Mouse (Mus musculus): ENCODE measurements around the gene Olfr467.
"Not testable (repeated sequence)": the region's sequence is repeated elsewhere in the genome, so short reads cannot be mapped to it uniquely, and the experiment has no call there.

The Olfr467 gene

GRCm38 (mm10) chr7:107811963-107812362 lies at the start of gene Olfr467:
Gene Olfr467 (plus strand): TSS chr7:107812263.
- DNase-seq (ENCODE audit: low spot score), result no peak

- DNase-seq (ENCODE audit: low spot score), result no peak
These were observed 41.3 kb upstream of the Olfr467 start for GRCm38 (mm10) chr7:107770812-107771211.

- DNase-seq (ENCODE audit: low spot score), result no peak
These were observed 33.8 kb upstream of the Olfr467 start for GRCm38 (mm10) chr7:107778216-107778615.

GRCm38 (mm10) chr7:107779611-107780010 lies 32.5 kb upstream of the Olfr467 start:
- DNase-seq (ENCODE audit: low spot score), result peak; percentile 28

GRCm38 (mm10) chr7:107787977-107788620 lies 24.0 kb upstream of the Olfr467 start:
- peak; percentile 27 for DNase-seq (ENCODE audit: low spot score)

- no peak for DNase-seq (ENCODE audit: low spot score)
These were observed 15.6 kb upstream of the Olfr467 start for GRCm38 (mm10) chr7:107796500-107796899.

- DNase-seq (ENCODE audit: low spot score), result no peak
These were observed 11.0 kb upstream of the Olfr467 start, which contains the start of gene Ovch2 for GRCm38 (mm10) chr7:107801108-107801507. Gene Ovch2 (minus strand): TSS chr7:107801208.

- no peak for DNase-seq (ENCODE audit: low spot score)
These were observed 9.9 kb upstream of the Olfr467 start for GRCm38 (mm10) chr7:107802138-107802537.

- DNase-seq (ENCODE audit: low spot score), result no peak
These were observed 7.4 kb downstream of the Olfr467 start for GRCm38 (mm10) chr7:107819442-107819841.

GRCm38 (mm10) chr7:107823867-107824266 lies 11.8 kb downstream of the Olfr467 start:
- not testable (repeated sequence) for DNase-seq (ENCODE audit: low spot score)

GRCm38 (mm10) chr7:107825441-107825840 lies 13.4 kb downstream of the Olfr467 start, which contains the start of gene Olfr469:
Gene Olfr469 (minus strand): TSS chr7:107825541.
- not testable (repeated sequence) for DNase-seq (ENCODE audit: low spot score)

- no peak for DNase-seq (ENCODE audit: low spot score)
These were observed 29.7 kb downstream of the Olfr467 start for GRCm38 (mm10) chr7:107841719-107842118.

- not testable (repeated sequence) for DNase-seq (ENCODE audit: low spot score)
These were observed 35.3 kb downstream of the Olfr467 start, which contains the start of gene Olfr470 for GRCm38 (mm10) chr7:107847390-107847789. Gene Olfr470 (minus strand): TSS chr7:107847490.
